Mouse (Mus musculus) olfactory bulb, adult 2 months (tissue): ENCODE results near the gene Foxk1.

Experiments used
- CTCF ChIP-seq: fragments of 200-500 bp; IDR thresholded peaks from 2 replicates; pipeline ENCODE4 v1.5.1; 2012; ENCODE audit warnings: low read depth, mild to moderate bottlenecking, low read length, moderate library complexity; ENCODE audit not compliant: insufficient read depth
- POLR2A ChIP-seq: fragments of 200-500 bp; IDR thresholded peaks from 2 replicates; pipeline ENCODE4 v1.6.1; 2012; ENCODE audit warnings: mild to moderate bottlenecking, low read depth, low read length, moderate library complexity; ENCODE audit not compliant: insufficient read depth

GRCm38 (mm10) chr5:142370406-142371171 is 30.7 kb upstream of the Foxk1 start:
- TF ChIP-seq CTCF = no peak
- no peak for TF ChIP-seq POLR2A
